Mouse (Mus musculus) G1E (cell line): ENCODE data around the gene Ptgir. TPM values are rescaled to one million over a fixed set of nuclear protein-coding genes. Genes with fewer than 3 reads are reported as not detected.
"Not testable (repeated sequence)": the region's sequence is repeated elsewhere in the genome, so short reads cannot be mapped to it uniquely, and the experiment has no call there.

Experiments
- ATAC-seq: 2 replicates; pipeline ENCODE4 v1.8.0; 2016; ENCODE audit warnings: mild to moderate bottlenecking; ENCODE audit not compliant: insufficient number of reproducible peaks, poor library complexity, low FRiP score, severe bottlenecking; ENCODE audit errors: extremely low read depth
- DNase-seq: peaks from one replicate; pipeline ENCODE4 v3.0.0; 2012; ENCODE audit warnings: low spot score
- H3K27me3 ChIP-seq: 2 replicates; pipeline ENCODE4 v1.6.1; 2012; ENCODE audit warnings: mild to moderate bottlenecking, low read length, inconsistent platforms; ENCODE audit not compliant: insufficient read depth
- H3K36me3 ChIP-seq: replicated peaks from 2 replicates; pipeline ENCODE3; 2012; ENCODE audit warnings: mild to moderate bottlenecking, inconsistent platforms
- H3K4me1 ChIP-seq: 2 replicates; pipeline ENCODE4 v1.6.1; 2012; ENCODE audit warnings: low read depth, low read length, inconsistent platforms, mixed read lengths; ENCODE audit not compliant: insufficient read depth
- H3K4me3 ChIP-seq: 2 replicates; pipeline ENCODE4 v1.5.1; 2012; ENCODE audit warnings: low read depth, mild to moderate bottlenecking, inconsistent platforms, low read length, moderate library complexity, mixed read lengths
- H3K9me3 ChIP-seq: replicated peaks from 2 replicates; pipeline ENCODE4 v1.6.1; 2012; ENCODE audit warnings: inconsistent platforms
- CTCF ChIP-seq: IDR thresholded peaks from 2 replicates; pipeline ENCODE4 v1.5.1; 2012; ENCODE audit warnings: low read depth, low read length, inconsistent platforms, mixed read lengths
- GATA1 ChIP-seq: IDR thresholded peaks from 2 replicates; pipeline ENCODE4 v1.6.1; 2012; ENCODE audit warnings: borderline replicate concordance, low read length, inconsistent platforms, mixed read lengths
- GATA2 ChIP-seq: IDR thresholded peaks from 2 replicates; pipeline ENCODE4 v1.6.1; 2012; ENCODE audit warnings: low read depth, low read length, inconsistent platforms, borderline replicate concordance
- POLR2AphosphoS5 ChIP-seq: IDR thresholded peaks from 2 replicates; pipeline ENCODE4 v1.6.1; 2012; ENCODE audit warnings: low read depth, low read length, inconsistent platforms; ENCODE audit not compliant: insufficient replicate concordance
- TAL1 ChIP-seq: conservative IDR thresholded peaks from 2 replicates; pipeline ENCODE4 v1.6.1; 2012; ENCODE audit warnings: low read depth, low read length, inconsistent platforms, mixed read lengths
- polyA plus RNA-seq: library from polyadenylated mRNA; stranded (reverse); fragments of >175 nt; gene quantifications from 2 replicates; pipeline ENCODE4 v1.2.3, GENCODE M21; 2012
- total RNA-seq, 2 experiments: library from RNA; stranded (forward) in 1 of 2; stranded (reverse) in 1 of 2; fragments of 200-1000 nt in 1 of 2; fragments of >200 nt in 1 of 2; fragmentation: Nextera tagmentation in 1 of 2; gene quantifications; 2 replicates each; pipeline ENCODE4 v1.2.3; 2014 to 2017

Gene Ptgir
- total and polyA plus RNA-seq, 3 experiments = 0.05 to 3.5 TPM; not detected in 1

- peaks cover 9% of the 10 kb centered on the region for H3K4me1 ChIP-seq
- ATAC-seq (no peak), DNase-seq (no peak)
- TF ChIP-seq POLR2AphosphoS5 = no peak
- TF ChIP-seq CTCF = no peak
- no peak for TF ChIP-seq GATA1
- TF ChIP-seq TAL1 = no peak
- TF ChIP-seq GATA2 = no peak
- H3K9me3 ChIP-seq = peaks cover 9% of the 10 kb centered on the region
- H3K4me3 ChIP-seq = no peak overlapping the region
- no peaks in the 10 kb centered on the region for H3K36me3 ChIP-seq
- peaks cover 28% of the 10 kb centered on the region for H3K27me3 ChIP-seq
These were observed 42.7 kb downstream of the Ptgir start for GRCm38 (mm10) chr7:16948923-16949458.

- Histone ChIP-seq H3K36me3 (no peaks in the 10 kb centered on the region), H3K4me1 (peaks cover 13% of the 10 kb centered on the region), H3K27me3 (peaks cover 24% of the 10 kb centered on the region), H3K4me3 (0 out of 2 replicates have a peak overlapping the region, but pooled peaks have one; percentile 23), H3K9me3 (peaks cover under 1% of the 10 kb centered on the region; the same call in 1 of the 2 replicates)
- DNase-seq (no peak), ATAC-seq (no peak)
- no peak for TF ChIP-seq TAL1
- TF ChIP-seq CTCF = peak; percentile 8; the same call in 1 of the 2 replicates
These were observed 43.9 kb downstream of the Ptgir start for GRCm38 (mm10) chr7:16949908-16950841.

GRCm38 (mm10) chr7:16950861-16951635 lies 44.8 kb downstream of the Ptgir start:
- Histone ChIP-seq H3K36me3 (no peaks in the 10 kb centered on the region), H3K9me3 (no peaks in the 10 kb centered on the region), H3K4me3 (no peak overlapping the region), H3K27me3 (peaks cover 24% of the 10 kb centered on the region), H3K4me1 (peaks cover 13% of the 10 kb centered on the region)
- ATAC-seq (peak; percentile 83), DNase-seq (peak; percentile 53)
- TF ChIP-seq GATA1 (no peak), CTCF (peak; percentile 74)

GRCm38 (mm10) chr7:16953776-16954175 lies 47.5 kb downstream of the Ptgir start:
- peaks cover 23% of the 10 kb centered on the region for H3K27me3 ChIP-seq
- not testable (repeated sequence) for DNase-seq, H3K4me3 ChIP-seq, H3K36me3 ChIP-seq, ATAC-seq, H3K9me3 ChIP-seq
- peaks cover 13% of the 10 kb centered on the region for H3K4me1 ChIP-seq

- no peak for DNase-seq
- TF ChIP-seq CTCF = no peak
- TF ChIP-seq GATA2 = no peak
- no peak for TF ChIP-seq POLR2AphosphoS5
- no peak for TF ChIP-seq GATA1
- no peak for TF ChIP-seq TAL1
- Histone ChIP-seq H3K9me3 (no peaks in the 10 kb centered on the region), H3K27me3 (peaks cover 21% of the 10 kb centered on the region), H3K4me3 (no peak overlapping the region), H3K36me3 (no peaks in the 10 kb centered on the region), H3K4me1 (peaks cover 5% of the 10 kb centered on the region; the same call in 1 of the 2 replicates)
- ATAC-seq = no peak
These were observed 49.4 kb downstream of the Ptgir start for GRCm38 (mm10) chr7:16955712-16956111.

GRCm38 (mm10) chr7:16956410-16957265 lies 50.3 kb downstream of the Ptgir start:
- H3K9me3 ChIP-seq = no peaks in the 10 kb centered on the region
- DNase-seq (no peak), ATAC-seq (no peak)
- H3K4me3 ChIP-seq = no peak overlapping the region
- H3K4me1 ChIP-seq = peaks cover 5% of the 10 kb centered on the region; the same call in 1 of the 2 replicates
- TF ChIP-seq GATA2 = no peak
- TF ChIP-seq POLR2AphosphoS5 = no peak
- TF ChIP-seq CTCF = no peak
- TF ChIP-seq GATA1 = no peak
- no peak for TF ChIP-seq TAL1
- peaks cover 28% of the 10 kb centered on the region for H3K27me3 ChIP-seq
- no peaks in the 10 kb centered on the region for H3K36me3 ChIP-seq
